Mouse (Mus musculus) hindlimb bud, embryonic 11.5 days (tissue): Measurements from ENCODE around the gene Gimap4.

Source experiments
- DNase-seq: peaks from one replicate; pipeline ENCODE4 v3.0.0-alpha.2; 2012; ENCODE audit warnings: low read depth, low spot score; ENCODE audit errors: extremely low spot score

The Gimap4 gene

GRCm38 (mm10) chr6:48698888-48699287, 14.5 kb downstream of the Gimap4 start:
- DNase-seq: no peak

- DNase-seq: no peak
Observed at GRCm38 (mm10) chr6:48700251-48701075, 16.1 kb downstream of the Gimap4 start.

GRCm38 (mm10) chr6:48702146-48702545, 17.8 kb downstream of the Gimap4 start:
- no peak for DNase-seq

GRCm38 (mm10) chr6:48702601-48703000, 18.3 kb downstream of the Gimap4 start:
- DNase-seq: no peak

GRCm38 (mm10) chr6:48704146-48704545, 19.8 kb downstream of the Gimap4 start:
- no peak for DNase-seq

- DNase-seq: no peak
Observed at GRCm38 (mm10) chr6:48706130-48706529, 21.8 kb downstream of the Gimap4 start.

GRCm38 (mm10) chr6:48718455-48718854, 34.1 kb downstream of the Gimap4 start, which contains the start of the genes Gm28053 and Gimap7:
Gene Gm28053, plus strand, starts transcription at chr6:48718607.
Gene Gimap7, plus strand, starts transcription at chr6:48718621.
- no peak for DNase-seq

- DNase-seq: no peak
Observed at GRCm38 (mm10) chr6:48720326-48720725, 36.0 kb downstream of the Gimap4 start.

GRCm38 (mm10) chr6:48723468-48723867, 39.1 kb downstream of the Gimap4 start:
- no peak for DNase-seq

GRCm38 (mm10) chr6:48725476-48725875, 41.1 kb downstream of the Gimap4 start:
- no peak for DNase-seq

GRCm38 (mm10) chr6:48727761-48728160, 43.4 kb downstream of the Gimap4 start:
- no peak for DNase-seq

- DNase-seq: no peak
Observed at GRCm38 (mm10) chr6:48732864-48733304, 48.5 kb downstream of the Gimap4 start.

- DNase-seq: no peak
Observed at GRCm38 (mm10) chr6:48733660-48734059, 49.3 kb downstream of the Gimap4 start.

GRCm38 (mm10) chr6:48737053-48737452, 52.7 kb downstream of the Gimap4 start:
- DNase-seq: no peak

- no peak for DNase-seq
Observed at GRCm38 (mm10) chr6:48737688-48738087, 53.3 kb downstream of the Gimap4 start.

GRCm38 (mm10) chr6:48738961-48739779, 54.8 kb downstream of the Gimap4 start, which contains the start of gene Gimap1:
Gene Gimap1, plus strand, starts transcription at chr6:48739054.
- DNase-seq: no peak

- DNase-seq: no peak
Observed at GRCm38 (mm10) chr6:48739780-48740055, 55.4 kb downstream of the Gimap4 start.

GRCm38 (mm10) chr6:48740501-48741169, 56.3 kb downstream of the Gimap4 start:
- DNase-seq: no peak

GRCm38 (mm10) chr6:48741273-48741672, 56.9 kb downstream of the Gimap4 start:
- DNase-seq: no peak
